Mouse (Mus musculus) thymus, postnatal 14 days (tissue): Measurements from ENCODE around the gene Gtf3a.
"Not testable (repeated sequence)": the region's sequence is repeated elsewhere in the genome, so short reads cannot be mapped to it uniquely, and the experiment has no call there.

Experiments
- DNase-seq: peaks from one replicate; pipeline ENCODE4 v3.0.0; 2021

Gene Gtf3a

GRCm38 (mm10) chr5:146948508-146949088, at the start of gene Gtf3a:
Gene Gtf3a (plus strand): TSS chr5:146948657.
- peak; percentile 85 for DNase-seq

GRCm38 (mm10) chr5:146900331-146900730, 48.1 kb upstream of the Gtf3a start:
- no peak for DNase-seq

DNA sequence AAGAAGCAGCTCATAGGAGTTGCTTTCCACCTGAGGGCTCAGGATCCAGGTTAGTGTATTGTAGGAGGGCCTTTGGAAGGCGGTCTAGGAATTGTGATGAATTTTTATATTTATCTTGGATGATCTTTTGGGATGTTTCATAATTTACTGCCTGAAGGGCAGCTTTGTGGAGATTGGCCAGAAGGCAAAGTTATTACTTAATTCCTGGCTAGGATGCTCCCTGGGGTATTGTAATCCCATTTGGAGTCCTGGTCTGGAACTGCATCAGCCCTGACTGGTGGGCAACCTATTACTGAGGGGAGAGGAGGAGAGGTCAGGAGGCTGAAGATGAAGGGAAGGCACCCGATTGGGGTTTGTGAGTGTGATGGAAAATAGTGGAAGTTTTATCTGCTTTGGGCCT, 47.0 kb upstream of the Gtf3a start:
- DNase-seq = no peak

DNA sequence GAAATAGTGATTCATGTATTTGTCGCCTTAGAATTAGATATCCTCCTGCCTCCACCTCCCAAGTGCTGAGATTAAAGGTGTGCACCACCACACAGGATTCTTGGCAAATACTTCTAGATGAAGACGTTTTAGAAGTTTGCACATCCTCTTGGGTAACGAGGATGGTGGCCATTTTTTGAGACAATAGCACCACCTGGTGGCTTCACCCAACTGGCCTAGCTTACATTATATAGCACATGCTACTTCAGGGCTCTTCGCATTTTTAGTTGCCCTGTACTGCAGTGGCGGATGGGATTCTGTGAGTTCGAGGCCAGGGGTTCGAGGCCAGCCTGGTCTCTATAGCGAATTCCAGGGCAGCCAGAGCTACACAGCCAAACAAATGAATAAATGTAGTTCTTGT, 44.1 kb upstream of the Gtf3a start:
- DNase-seq = peak; percentile 75

DNA sequence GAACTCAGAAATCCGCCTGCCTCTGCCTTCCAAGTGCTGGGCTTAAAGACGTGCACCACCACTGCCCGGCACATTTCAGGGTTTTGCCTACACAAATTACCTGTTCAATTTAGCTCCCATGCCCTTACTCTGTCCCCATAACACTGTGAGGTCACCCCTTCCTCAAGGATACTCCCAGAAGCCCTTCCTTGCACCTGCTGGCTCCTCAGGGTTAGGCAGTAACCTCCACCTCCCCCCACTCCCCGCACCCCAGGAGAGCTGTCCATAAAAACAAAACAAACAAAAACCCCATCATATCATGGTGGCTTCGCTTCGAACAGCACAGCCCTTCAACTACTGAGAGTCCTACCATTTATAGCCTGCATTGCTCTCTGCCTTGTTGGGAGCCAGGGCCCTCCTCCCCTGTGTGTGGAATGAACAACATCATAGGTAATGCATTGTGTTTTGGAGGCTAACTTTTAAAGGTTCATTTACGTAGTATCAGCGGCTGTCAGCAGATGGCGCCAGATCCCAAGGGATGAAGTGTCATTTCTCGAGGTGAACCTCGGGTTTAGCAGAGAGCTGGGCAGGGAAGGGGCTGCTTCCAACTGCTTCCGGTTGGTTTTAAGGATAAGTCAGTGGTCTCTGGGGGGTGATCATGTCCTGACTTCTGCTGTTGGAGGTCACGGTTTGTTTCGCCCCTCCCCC, 42.8 kb upstream of the Gtf3a start:
- DNase-seq = peak; percentile 75

DNA sequence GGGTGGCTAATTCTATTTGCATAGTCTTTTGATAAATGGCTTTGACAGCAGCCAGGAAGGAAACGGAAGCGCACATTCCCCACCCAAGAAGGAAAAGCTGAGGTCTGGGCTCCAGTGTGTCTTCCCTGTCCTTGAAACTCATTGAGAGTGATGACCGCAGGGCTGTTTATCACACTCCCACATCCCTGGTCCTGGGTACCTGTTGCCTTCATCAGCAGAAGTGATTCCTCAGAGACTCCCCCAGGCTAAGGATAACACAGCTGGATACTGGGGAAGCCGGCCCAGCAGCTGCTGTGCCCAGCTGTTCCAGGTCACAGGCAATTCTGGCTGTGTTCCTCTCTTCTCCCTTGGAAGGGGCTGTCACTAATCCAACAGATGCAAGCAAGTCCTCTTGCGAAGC, 40.9 kb upstream of the Gtf3a start:
- no peak for DNase-seq

DNA sequence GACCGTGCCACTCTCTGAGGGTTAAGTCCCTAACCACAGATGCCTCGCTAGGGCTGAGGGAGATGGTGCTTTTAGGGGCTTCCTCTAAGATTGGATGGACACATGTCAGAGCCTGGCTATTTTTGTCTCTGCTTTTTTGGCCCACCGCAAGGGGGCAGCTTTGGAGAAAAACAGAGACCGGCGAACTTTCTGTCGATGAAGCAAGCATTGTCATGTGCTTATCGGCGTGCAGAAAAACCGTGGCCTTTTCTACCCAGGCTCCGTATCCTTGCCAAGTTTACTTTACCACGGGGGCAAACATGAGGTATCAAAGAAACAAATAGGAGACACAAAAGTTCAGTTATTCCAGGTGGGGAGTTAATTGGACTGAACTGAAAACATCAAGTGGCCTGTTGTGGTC, 39.8 kb upstream of the Gtf3a start:
- DNase-seq = no peak

DNA sequence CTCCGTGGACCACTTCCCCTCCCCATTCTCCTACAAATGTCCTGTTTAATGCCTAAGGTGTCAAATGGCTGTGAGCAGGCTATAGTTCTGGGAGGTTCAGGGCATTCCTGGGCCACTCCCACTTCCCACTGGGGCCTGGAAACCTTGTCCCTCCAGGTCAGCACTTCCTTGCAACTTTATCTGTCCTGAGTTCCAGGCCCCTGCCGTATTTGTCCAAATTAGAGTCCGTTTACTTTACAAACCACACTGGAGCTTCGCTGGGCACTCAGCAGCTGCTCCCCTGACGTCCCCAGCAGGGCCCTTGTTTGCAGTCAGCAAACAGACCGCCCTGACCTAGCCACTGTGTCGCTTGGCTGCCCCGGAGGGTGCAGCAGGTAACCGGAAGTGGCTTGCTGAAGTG, 36.3 kb upstream of the Gtf3a start:
- no peak for DNase-seq

GRCm38 (mm10) chr5:146913355-146913754, 35.1 kb upstream of the Gtf3a start:
- no peak for DNase-seq

DNA sequence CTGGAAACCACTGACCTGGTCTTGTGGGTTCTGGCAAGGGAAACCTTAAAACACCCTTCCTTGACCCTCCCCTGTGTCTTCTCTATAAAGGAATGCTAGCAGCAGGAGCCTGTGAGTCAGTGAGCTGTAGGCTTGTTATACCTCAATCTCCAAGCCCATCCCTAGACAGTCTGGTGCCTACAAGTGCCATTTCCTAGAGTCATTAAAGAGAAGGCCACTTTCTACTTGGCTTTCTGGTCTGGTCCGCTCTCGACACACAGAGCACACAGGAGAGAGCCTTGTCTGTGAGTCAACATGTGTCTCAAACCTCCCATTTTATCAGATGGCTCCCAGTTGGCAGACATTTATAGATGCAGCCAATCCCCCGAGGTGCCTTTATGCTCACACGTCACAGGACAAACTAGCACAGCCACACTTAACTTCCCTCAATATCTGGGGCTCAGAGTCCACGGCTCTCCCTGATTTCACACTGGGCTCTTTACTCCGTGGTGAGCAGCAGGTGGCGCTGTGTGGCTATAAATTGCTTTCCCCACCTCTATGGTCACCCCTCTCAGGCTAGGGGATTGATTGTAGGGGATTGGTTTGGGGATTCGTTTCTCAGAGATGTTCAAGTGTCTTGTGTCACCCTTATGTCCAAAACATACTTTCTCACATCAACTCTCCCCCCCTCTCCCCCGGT, 34.2 kb upstream of the Gtf3a start:
- DNase-seq = peak; percentile 59

DNA sequence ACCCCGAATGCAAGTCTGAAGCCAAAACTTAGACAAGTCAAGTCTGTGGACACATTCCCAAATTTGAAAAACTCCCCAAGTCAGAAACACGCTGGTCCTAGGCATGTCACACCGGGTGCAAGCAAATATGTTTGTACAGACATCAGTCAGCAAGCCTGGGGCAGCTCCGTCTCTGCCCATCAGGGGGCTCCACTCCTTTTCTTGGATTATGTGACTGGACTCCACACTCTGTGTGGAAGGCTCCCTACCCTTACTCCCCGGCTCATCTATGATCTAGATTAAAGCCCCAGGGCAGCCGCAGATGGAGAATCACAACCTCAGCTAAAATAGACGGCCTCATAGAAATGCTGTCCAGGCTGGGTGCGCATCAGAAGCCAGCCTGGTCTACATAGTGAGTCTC, 32.2 kb upstream of the Gtf3a start:
- DNase-seq = no peak

DNA sequence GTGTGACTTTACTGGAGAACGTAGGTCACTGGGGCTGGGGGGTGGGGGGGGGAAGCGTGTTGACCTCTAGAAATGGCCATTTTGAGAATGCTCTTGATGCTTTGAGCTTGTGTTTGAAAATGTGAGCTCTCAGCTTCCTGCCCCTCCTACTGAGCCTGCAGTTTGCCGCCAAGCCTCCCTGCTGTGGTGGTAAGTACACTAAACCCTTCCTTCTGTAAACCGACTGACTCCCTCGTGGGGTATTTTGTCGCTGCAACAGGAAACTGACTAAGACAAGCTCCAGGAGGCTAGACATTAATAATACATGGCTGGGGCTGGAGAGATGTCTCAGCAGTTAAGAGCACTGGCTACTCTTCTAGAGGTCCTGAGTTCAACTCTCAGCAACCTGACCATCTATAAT, 31.7 kb upstream of the Gtf3a start:
- DNase-seq = no peak

DNA sequence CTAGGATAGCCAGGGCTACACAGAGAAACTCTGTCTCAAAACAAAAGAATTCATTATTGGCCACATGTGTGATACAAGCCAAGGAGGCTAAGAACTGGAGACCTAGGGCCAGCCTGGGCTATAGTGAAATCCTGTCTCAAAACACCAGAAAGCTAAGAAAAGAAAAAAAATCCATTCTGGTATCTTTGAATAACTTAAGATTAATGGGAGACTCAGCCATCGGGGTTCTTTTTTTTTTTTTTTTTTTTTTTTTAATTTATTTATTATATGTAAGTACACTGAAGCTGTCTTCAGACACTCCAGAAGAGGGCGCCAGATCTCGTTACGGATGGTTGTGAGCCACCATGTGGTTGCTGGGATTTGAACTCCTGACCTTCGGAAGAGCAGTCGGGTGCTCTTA, 31.1 kb upstream of the Gtf3a start:
- not testable (repeated sequence) for DNase-seq

DNA sequence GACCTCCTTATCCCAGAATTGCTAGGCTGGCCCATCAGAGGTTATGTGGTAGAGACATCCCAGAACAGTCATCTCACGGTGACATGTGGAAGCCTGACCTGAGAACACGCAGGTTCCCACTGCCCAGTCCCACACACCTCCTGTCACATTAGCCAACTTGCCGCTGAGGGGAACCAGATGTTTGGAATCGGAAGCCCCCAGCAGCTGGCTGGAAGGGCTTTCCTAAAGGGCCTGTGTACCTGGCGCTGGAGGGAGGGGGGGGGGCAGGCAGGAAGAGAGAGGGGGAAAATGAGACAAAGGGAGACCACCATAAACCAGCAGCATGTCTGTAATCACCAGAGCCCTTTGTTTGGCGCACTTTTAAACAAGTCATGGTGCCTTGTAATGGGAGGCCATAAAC, 28.6 kb upstream of the Gtf3a start:
- no peak for DNase-seq

DNA sequence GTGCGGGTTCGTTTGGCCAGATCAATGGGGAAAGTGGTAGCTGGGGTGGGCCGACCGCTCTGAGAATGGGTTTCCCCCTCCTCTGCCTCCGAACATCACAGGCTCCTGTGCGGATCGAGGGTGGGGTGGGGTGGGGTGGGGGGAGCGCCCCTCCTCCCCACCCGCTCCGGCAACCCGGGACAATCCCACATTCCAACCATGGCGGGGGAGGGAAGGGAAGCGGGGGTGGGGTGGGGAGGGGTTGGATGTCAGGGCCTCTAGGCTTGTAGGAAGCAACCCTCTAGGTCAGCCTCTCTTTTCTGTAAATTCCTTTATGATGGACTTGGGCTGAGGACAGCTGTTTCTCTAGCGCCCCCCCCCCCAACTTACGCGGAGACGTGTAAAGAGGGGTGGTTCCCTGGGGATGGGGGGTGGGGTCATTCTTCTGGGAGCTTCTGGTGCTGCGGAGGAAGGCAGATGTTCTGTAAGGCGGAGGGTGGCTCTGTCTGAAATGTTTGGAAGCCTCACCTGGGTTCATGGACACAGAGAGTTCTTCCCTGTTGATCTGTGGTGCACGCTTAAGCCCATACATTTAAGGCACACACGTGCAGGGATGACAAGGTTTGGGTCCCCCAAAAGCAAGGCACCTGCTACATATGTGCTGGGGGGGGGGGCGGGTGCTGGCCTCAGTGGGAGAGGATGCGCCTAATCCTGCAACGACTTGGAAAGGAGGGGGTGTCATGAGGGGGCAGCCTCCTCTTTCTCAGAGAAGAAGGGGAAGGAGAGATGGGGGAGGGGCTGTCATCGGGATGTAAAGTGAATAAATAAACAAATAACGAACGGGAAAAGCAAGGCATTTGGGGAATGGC, 27.9 kb upstream of the Gtf3a start:
- DNase-seq = no peak

DNA sequence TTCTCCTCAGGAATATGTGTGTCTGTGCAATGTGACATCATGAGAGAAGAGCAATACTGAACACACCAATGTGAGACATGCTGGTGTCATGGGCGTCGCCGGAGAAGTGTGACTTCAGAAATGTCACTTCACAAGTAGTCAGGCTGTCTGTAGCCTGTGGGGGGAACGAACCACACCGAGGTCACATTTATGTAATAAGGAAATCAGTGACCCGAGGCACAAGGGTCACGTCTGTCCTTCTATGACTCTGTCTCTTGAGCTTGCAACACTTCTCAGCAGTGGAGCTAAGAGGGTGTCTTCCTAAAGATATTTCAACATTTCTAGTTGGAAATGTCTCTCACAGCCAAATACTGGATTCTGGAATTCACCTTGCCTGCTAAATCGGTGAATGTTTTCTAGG, 27.2 kb upstream of the Gtf3a start:
- no peak for DNase-seq

DNA sequence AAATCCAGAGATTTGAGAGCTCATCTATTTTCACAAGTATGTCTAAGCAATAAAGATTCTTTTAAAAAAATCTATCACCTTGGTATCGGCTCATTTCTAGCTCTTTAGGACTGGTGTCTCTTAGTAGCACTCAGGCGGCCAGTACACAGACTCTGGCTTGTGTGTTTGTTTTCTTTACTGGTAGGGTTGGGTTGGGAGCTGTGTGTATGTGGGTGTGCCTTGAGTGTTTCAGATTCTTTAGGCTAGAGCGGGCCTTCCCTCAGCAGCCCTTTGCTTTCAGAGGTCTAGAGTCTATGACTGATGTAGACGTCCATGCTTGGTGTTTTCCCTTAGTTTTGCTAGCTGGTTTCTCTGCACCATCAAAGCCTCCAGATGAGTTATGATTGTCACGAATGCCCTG, 24.9 kb upstream of the Gtf3a start:
- no peak for DNase-seq

DNA sequence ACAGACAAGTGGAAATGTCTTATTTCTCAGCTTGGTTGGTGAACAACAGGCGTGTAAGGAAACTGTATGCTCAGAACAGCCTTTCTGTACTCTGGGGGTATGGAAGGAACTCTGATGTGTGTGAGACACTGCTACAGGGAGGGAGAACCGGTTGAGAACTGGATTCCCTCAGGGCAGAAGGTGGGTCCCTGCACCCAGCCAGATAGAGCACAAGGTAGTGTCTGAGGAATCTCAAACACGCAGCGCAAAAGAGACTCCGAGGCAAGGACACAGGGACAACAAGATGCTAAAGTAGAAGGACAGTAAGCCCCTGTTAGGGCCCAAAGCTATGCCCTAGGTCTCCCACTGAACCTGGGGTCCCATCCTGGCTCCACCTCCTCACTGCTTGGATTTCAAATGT, 21.8 kb upstream of the Gtf3a start:
- no peak for DNase-seq

GRCm38 (mm10) chr5:146931422-146931821, 17.0 kb upstream of the Gtf3a start:
- no peak for DNase-seq

DNA sequence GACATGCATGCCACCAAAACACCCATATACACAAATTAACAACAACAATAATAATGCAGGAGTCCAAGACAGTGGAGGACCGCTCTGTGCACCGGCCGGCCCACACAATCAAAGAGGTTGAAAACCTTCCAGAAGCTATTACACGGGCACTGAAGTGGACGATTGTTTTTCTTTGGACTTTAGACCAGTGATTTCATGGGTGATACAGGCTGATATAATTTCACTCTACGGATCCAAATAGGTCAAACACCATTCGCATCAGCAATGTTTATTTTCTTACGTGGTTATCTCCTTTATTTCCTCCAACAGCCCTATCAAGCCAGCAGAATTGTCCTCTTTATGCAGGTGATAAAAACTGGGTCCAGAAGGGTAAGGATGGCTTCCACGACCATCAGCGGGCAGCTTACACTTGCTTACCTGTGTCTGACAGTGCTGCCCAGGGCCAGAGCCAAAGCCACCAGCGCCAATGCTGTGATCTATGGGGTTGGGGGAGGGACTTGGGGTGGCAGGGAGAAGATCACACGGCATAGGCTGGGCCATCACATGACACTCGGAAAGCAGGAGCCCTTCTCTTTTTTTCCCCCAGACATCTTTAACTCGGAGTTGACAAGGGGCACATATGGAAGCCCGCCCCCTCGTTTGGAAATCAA, 16.4 kb upstream of the Gtf3a start:
- DNase-seq = no peak

DNA sequence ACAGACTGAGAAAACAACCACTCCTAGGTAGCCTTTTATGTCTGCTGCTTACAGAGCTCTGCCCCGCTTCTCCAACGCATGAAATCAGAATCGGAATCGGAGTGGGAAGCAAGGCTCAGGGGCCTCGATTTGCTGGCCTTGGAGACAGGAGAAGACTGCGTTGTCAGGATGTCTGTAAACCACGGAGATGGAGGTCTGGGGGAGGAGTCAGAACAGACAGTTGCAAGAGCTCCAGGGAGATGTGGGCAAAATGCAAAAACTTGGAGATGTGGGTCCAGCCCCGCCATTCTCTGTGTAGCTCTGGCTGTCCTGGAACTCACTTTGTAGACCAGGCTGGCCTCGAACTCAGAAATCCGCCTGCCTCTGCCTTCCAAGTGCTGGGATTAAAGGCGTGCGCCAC, 15.0 kb upstream of the Gtf3a start:
- DNase-seq = no peak

- no peak for DNase-seq
Observed at GRCm38 (mm10) chr5:146937541-146938503, 10.6 kb upstream of the Gtf3a start.
